Mouse (Mus musculus): ENCODE measurements at regions not wholly inside any gene's neighbourhood (a gene's known extent, or its start where the extent isn't known, plus 50 kb on each side); places are given as distances from the start of the nearest gene placed in this dataset.

DNA sequence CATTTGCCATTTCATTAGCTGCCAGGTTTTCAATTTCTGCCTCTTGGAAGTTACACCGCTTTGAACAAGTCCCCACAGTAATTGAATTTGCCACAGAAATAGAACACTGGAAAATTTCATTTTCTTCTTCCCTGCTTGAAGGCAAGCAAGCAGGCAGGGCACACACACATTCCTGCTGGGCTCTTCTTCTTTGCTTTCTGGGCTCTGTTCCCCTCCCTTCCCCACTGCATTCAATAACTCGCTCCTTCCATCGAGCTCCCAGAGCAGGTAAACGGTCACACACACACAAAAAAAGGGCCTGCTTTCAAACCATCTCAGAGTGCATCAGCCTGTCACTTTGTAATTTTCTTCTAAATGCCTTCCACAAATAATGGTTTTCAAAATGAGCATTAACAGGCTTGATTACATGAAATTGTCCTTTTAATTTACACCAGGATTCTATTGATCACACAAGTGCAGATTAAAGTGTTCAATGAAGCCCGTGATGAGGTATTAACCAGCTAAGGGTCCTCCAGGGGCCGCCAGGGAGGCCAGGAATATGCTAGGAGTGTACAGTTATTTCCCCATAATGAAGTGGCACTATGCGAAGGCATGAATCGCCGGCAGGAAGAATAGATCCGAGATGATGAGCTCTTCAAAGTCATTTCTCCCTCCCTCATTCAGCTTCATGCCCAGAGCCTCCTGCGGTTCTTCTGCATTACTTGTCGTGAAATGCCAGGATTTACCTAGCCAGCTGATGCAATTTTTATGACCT is 186.8 kb downstream of the Gpat3 start:
- no peak for DNase-seq
- intact Hi-C loops (cut with DNase I): no loop called here

DNA sequence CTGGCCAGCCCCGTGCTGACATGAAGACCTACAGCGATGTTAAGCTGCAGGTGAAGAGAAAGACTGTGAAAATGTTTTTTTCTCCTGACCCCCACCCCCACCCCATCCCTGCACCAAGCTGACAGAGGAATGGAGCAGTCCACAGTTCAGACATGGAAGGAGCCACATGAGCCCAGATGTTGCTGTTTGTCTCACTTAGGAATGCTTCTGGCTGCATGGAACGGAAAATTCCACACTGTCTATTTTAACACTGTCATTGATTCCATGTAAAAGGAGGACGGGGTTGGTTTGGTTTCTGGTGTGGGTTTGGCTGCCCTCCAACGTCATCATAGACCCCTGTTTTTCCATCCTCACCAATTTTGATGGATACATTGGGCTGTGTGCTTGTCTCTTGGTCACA is 179.3 kb downstream of the Gpat3 start:
- no peak for DNase-seq
- intact Hi-C loops (cut with DNase I): loop anchor here (5.0 kb wide), 1 partner anchor 643 kb away; no protein-coding TSS in a partner anchor

DNA sequence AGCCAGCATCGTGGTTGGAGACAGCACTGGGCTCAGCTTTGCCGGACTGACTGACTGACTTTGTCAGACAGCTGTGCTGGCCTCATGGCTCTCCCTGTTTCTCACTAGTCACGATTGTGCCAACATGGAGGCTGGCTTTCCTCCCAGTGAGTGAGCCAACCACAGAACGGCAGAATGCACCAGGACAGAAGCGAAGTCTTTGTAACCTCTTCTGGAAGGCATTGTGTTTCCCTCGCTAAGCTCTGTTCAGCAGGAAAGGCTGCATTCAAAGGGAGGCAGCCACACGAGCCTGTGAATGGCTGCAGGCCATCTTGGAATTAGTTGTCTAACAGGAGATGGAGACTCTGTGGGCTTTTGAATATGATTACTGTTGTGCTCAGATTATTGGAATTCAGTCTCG is 178.3 kb downstream of the Gpat3 start:
- DNase-seq: peak; percentile 64
- intact Hi-C loops (cut with DNase I): loop anchor here (5.0 kb wide), 1 partner anchor 644 kb away; no protein-coding TSS in a partner anchor

DNA sequence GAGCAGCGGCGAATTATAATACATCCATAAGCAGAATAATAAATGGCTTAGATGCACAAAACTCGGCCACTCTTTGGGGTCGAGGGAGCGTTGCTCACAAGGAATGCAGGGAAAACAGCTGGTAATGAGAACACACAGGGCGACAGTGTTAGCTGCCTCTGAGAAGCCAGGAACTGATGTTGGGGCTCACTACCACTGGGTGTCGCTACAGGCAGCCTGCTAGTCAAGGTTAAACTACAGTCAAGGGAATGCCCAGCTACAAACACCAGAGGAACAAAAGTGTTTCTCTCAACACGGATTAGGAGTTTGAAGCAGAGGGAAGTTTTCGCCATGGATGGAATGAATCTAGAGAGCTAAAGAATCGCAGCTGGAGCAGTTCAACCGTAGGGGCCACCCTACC is 175.3 kb downstream of the Gpat3 start:
- peak; percentile 81 for DNase-seq
- intact Hi-C loops (cut with DNase I): loop anchor here (5.0 kb wide), 1 partner anchor 647 kb away; no protein-coding TSS in a partner anchor

DNA sequence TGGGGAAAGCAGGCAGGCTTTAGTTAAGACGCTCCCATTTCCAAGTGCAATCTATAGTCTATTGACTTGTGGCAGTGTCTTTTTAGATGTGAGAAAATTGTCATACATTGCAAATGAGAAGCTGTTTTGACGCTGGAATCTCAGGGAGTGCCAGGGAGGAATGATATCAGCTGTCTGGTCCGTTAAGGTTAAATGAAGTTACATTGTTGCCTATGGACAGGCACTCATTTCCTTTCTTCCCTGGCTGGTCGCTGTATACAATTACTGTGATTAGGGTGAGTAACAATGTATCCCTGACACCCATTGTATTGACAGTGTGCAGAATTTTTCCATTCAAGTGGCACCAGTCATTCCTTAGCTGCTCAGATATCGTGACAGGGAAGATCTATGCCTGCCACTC is 168.3 kb downstream of the Gpat3 start:
- intact Hi-C loops (cut with DNase I): no loop called here

DNA sequence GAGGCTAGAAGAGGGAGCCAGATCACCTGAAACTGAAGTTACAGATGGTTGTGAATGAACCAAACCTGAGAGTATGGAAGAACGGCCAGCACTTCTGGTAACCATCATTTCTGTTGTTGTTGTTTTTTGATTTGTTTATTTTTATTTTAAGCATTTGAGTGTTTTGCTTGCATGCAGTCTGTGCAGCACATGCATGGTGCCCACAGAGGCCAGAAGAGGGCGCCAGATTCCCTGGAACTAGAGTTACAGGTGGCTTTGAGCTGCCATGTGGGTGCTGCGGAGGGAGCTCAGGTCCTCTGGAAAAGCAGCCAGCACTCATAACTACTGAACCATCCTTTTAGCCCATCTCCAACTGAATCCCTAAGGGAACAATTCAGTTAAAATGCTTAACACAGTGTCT is 159.7 kb downstream of the Gpat3 start:
- intact Hi-C loops (cut with DNase I): no loop called here
- no peak for DNase-seq

More for the DNA sequence above, 168.3 kb downstream of the Gpat3 start:
- DNase-seq: no peak

DNA sequence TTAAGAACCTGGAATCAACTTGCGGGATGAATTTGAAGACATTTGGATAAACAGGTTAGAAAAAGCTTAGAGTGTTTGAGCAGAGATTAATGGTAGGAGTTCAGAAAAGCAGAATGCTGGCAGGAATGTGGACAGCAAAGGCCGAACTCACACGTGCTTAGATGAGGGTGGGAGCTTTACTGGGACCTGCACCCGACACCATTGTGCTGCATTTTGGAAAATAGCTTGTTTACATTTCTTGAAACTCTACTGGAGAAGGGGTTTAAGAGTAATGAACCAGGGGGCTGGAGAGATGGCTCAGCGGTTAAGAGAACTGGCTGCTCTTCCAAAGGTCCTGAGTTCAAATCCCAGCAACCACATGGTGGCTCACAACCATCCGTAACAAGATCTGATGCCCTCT is 154.9 kb downstream of the Gpat3 start:
- intact Hi-C loops (cut with DNase I): no loop called here
- DNase-seq: no peak

DNA sequence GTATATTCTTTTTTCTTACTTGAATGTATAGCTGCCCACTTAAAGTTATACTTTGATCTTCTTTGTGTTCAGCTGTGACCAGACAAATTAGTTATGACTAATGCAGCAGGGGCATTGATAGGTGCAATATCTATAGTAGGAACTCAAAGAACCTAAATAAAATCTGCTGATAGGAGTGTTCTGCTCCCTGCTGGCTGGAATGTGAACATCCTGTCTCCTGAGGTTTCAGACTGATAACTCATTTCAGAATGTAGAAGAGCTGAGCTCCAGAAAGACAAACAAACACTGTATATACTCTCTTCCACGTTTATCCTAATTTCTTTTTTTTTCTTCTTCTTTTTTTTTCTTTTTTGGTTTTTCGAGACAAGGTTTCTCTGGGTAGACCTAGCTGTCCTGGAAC is 146.9 kb downstream of the Gpat3 start:
- intact Hi-C loops (cut with DNase I): no loop called here
- DNase-seq: no peak

DNA sequence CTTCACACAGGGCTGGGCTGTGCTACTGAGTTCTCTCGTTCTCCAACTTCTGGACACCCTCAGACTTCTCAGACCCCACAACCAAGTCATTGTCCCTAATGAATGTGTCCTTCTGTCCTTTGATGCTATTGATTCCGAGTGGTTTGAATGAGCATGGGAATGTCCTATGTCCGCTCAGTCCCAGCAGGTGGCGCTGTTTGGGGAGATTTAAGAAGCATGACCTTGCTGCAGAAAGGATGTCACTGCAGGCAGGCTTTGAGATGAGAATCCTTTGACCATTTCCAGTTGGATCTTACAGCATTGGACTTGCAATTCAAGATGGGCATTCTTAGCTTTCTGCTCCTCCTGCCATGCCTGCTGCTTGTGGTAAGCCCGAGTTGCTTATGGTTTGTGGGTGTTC is 146.1 kb downstream of the Gpat3 start:
- peak; percentile 66 for DNase-seq
- intact Hi-C loops (cut with DNase I): no loop called here

DNA sequence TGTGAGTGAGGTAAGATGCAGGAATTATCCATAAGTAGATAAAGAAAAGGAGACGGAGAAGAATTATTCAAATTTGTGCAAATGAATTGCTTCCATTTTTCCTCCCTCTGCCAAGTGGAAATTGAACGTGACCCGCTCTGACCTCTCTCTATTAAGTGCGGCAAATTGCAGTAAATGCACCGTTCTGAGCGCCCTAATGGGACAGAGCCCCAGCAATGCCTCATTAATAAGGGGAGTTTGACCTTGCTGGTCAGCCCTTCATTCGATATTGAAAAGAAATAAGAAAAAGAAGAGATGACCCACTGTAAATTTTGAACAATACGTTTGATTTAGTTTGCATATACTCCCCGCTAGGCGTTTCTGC is 137.0 kb downstream of the Gpat3 start:
- DNase-seq: no peak
- intact Hi-C loops (cut with DNase I): no loop called here

DNA sequence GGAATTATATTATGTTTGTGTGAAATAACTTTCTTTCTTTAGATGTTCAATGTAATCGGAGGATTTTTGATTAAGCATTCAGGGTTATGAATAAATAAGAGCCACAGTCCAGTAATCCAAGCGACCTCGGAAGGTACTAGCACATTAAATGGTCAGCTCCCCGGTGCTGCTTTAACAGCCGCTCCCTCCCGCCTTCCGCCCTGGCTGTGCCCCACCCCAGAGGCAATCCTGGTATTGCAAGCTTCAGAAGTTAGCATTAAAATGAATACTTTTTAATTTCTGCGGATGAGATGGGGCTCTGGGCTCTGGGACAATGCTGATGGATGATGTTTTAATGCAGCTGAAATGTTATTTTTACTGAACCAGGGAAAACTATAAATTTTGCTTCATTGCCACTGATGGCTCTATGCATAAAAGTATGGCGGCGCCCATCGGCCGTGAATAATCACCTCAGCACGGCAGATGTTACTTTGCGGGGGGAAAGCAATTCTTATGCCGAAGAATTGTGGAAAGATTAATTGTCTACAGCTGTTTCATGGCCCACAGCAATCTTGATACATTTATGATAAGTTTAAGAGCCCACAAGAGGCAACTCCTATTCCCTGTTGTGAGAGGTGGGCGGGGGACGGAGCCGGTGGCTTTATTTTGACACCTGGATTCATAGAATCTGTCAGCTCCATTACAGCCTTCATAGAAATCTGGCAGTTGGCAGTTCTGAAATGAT is 136.5 kb downstream of the Gpat3 start:
- DNase-seq: no peak
- intact Hi-C loops (cut with DNase I): no loop called here

DNA sequence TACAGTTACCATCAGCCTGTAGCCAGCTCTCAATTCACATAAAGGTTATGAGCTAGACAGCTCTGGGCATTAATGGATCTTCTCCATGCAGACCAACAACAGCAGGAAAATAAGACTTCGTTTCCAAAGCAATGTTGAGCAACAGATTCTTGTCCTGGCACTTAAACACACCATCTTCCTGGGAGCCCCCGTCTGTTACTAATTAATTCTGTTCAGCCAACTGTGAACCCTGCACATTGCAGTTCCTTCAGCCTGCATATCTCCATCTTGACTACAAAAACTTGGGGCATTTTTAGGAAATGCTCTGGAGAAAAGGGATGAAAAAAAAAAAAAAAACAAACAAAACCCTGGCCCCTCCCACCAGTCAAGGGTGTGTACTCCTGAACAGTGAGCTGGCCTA is 131.2 kb downstream of the Gpat3 start:
- intact Hi-C loops (cut with DNase I): no loop called here
- peak; percentile 22 for DNase-seq

DNA sequence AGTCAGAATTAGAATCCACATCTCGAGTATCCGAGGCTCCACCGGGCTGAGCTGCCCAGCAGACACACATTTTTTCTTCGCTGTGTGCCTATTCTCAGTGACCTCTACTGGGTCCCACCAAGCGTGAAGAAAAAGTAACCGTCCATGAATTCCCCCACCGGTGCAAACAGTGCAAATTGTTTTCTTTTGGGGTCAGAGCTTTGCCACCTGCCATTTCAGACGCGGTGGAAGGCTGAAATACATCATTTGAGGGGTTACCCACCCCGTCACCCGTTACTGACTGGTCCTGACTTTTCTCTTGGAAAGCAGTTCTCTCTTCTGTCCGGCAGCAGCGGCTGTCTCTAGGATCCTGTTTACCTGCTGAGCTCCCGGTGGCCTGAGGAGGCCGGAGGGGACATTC is 105.7 kb downstream of the Gpat3 start:
- intact Hi-C loops (cut with DNase I): no loop called here
- no peak for DNase-seq
